Mouse (Mus musculus) CD4-positive, CD25-positive, alpha-beta regulatory T cell, adult 9 weeks (primary cell): ENCODE data around the gene Klrb1c. TPM values are rescaled to one million over a fixed set of nuclear protein-coding genes. Genes with fewer than 3 reads are reported as not detected.

ENCODE experiments used
- polyA plus RNA-seq: library from polyadenylated mRNA; unstranded; fragments of 100-300 nt; shearing (Covaris generic); gene quantifications from one replicate; pipeline ENCODE4 v1.2.1, GENCODE M21; 2017

Klrb1c gene
- 7.9 TPM for polyA plus RNA-seq

GRCm38 (mm10) chr6:128789115-128789514 is at the start of gene Klrb1c:
Klrb1c (minus strand) TSS chr6:128789215.

GRCm38 (mm10) chr6:128826132-128826531 is 37.1 kb upstream of the Klrb1c start, which contains the start of the genes Gm44511 and Klrb1b:
Gm44511 (minus strand) TSS chr6:128826315.
Klrb1b (minus strand) TSS chr6:128826331.

Other genes with a start within 250 kb of the Klrb1c start
- not detected for gene A2ml1, start 207.6 kb downstream of the Klrb1c start, polyA plus RNA-seq
- gene Klrb1a, start 165.7 kb downstream of the Klrb1c start, polyA plus RNA-seq = 0.52 TPM
- gene Clec2h, start 126.8 kb downstream of the Klrb1c start, polyA plus RNA-seq = not detected
- not detected for gene Klrb1, start 66.2 kb downstream of the Klrb1c start, polyA plus RNA-seq
- not detected for gene Gm44511, start 37.1 kb upstream of the Klrb1c start, polyA plus RNA-seq
- not detected for gene Klrb1b, start 37.1 kb upstream of the Klrb1c start, polyA plus RNA-seq
- gene Clec2i, start 98.4 kb upstream of the Klrb1c start, polyA plus RNA-seq = 130 TPM
- 3.7 TPM for gene BC035044, start 101.9 kb upstream of the Klrb1c start, polyA plus RNA-seq
- not detected for gene Clec2g, start 145.2 kb upstream of the Klrb1c start, polyA plus RNA-seq